Mouse (Mus musculus): Measurements from ENCODE around the gene Pgp. TPM values are rescaled to one million over a fixed set of nuclear protein-coding genes. Genes with fewer than 3 reads are reported as not detected.
A peak's percentile ranks its signal among the peaks of the same experiment; 100 is the strongest.
"Not testable (repeated sequence)": the region's sequence is repeated elsewhere in the genome, so short reads cannot be mapped to it uniquely, and the experiment has no call there.

The Pgp gene
- 31.8 and 33.5 TPM in 2 replicates for polyA plus RNA-seq (2012; rRNA removed)

GRCm38 (mm10) chr17:24469910-24470602, at the start of gene Pgp, which contains the start of gene E4f1:
TSS of gene Pgp (plus strand) at chr17:24470392.
TSS of gene E4f1 (minus strand) at chr17:24470313.
- peak; percentile 99 for DNase-seq (ENCODE audit: low spot score)

- no peak for DNase-seq (ENCODE audit: low spot score)
Observed at GRCm38 (mm10) chr17:24423114-24423513, 47.1 kb upstream of the Pgp start.

- no peak for DNase-seq (ENCODE audit: low spot score)
Observed at GRCm38 (mm10) chr17:24424489-24424888, 45.7 kb upstream of the Pgp start.

- not testable (repeated sequence) for DNase-seq (ENCODE audit: low spot score)
Observed at GRCm38 (mm10) chr17:24425326-24425725, 44.9 kb upstream of the Pgp start.

- DNase-seq (ENCODE audit: low spot score), result no peak
Observed at GRCm38 (mm10) chr17:24425905-24426304, 44.3 kb upstream of the Pgp start.

GRCm38 (mm10) chr17:24426471-24427169, 43.6 kb upstream of the Pgp start, which contains the start of gene Eci1:
TSS of gene Eci1 (plus strand) at chr17:24426641.
- peak; percentile 93 for DNase-seq (ENCODE audit: low spot score)

- DNase-seq (ENCODE audit: low spot score), result no peak
Observed at GRCm38 (mm10) chr17:24427170-24427557, 43.0 kb upstream of the Pgp start.

GRCm38 (mm10) chr17:24429201-24429983, 40.8 kb upstream of the Pgp start:
- DNase-seq (ENCODE audit: low spot score), result no peak

GRCm38 (mm10) chr17:24437016-24437415, 33.2 kb upstream of the Pgp start:
- DNase-seq (ENCODE audit: low spot score), result no peak

GRCm38 (mm10) chr17:24440377-24440776, 29.8 kb upstream of the Pgp start:
- DNase-seq (ENCODE audit: low spot score), result peak; percentile 29

- DNase-seq (ENCODE audit: low spot score), result no peak
Observed at GRCm38 (mm10) chr17:24441148-24441547, 29.0 kb upstream of the Pgp start.

GRCm38 (mm10) chr17:24442107-24442506, 28.1 kb upstream of the Pgp start:
- DNase-seq (ENCODE audit: low spot score), result peak; percentile 49

GRCm38 (mm10) chr17:24442632-24443155, 27.5 kb upstream of the Pgp start, which contains the start of gene Dnase1l2:
TSS of gene Dnase1l2 (minus strand) at chr17:24443105.
- peak; percentile 44 for DNase-seq (ENCODE audit: low spot score)

- DNase-seq (ENCODE audit: low spot score), result peak; percentile 44
Observed at GRCm38 (mm10) chr17:24443409-24443808, 26.8 kb upstream of the Pgp start.

- DNase-seq (ENCODE audit: low spot score), result no peak
Observed at GRCm38 (mm10) chr17:24446590-24446989, 23.6 kb upstream of the Pgp start.

- no peak for DNase-seq (ENCODE audit: low spot score)
Observed at GRCm38 (mm10) chr17:24449507-24449906, 20.7 kb upstream of the Pgp start.

- DNase-seq (ENCODE audit: low spot score), result no peak
Observed at GRCm38 (mm10) chr17:24451220-24451619, 19.0 kb upstream of the Pgp start.

GRCm38 (mm10) chr17:24453372-24453771, 16.8 kb upstream of the Pgp start:
- DNase-seq (ENCODE audit: low spot score), result no peak

- no peak for DNase-seq (ENCODE audit: low spot score)
Observed at GRCm38 (mm10) chr17:24454218-24454755, 15.9 kb upstream of the Pgp start.

GRCm38 (mm10) chr17:24454756-24455522, 15.3 kb upstream of the Pgp start:
- DNase-seq (ENCODE audit: low spot score), result peak; percentile 92

All from urinary bladder, adult 2 months (tissue).